Mouse (Mus musculus): ENCODE measurements around the gene 4933405L10Rik. TPM values are rescaled to one million over a fixed set of nuclear protein-coding genes. Genes with fewer than 3 reads are reported as not detected.
A peak's percentile ranks its signal among the peaks of the same experiment; 100 is the strongest.

The 4933405L10Rik gene
- total RNA-seq, 2 experiments from 2014 or later: not detected

DNA sequence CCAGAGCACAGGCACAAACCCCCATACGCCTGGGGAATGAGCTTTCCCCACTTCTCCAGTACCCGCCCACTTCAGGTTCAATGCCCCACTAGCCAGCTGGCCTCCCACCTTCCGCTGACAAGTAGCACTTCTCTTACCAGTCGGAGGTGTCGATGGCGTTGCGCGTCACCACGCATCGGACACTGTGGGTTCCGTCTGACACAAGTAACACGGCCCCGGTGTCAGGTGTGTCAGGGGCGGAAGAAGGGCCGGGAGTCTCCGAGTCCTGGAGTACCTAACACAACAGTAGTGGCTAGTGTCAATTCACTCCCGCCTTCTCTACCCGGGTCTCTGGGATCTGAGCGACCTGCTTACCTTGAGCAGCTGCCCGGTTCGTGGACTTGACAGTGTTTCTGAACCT, 6.9 kb upstream of the 4933405L10Rik start:
- peak in 1 of 2 experiments; percentile 28 for DNase-seq (ENCODE audit: low spot score in 2 of 2)

DNA sequence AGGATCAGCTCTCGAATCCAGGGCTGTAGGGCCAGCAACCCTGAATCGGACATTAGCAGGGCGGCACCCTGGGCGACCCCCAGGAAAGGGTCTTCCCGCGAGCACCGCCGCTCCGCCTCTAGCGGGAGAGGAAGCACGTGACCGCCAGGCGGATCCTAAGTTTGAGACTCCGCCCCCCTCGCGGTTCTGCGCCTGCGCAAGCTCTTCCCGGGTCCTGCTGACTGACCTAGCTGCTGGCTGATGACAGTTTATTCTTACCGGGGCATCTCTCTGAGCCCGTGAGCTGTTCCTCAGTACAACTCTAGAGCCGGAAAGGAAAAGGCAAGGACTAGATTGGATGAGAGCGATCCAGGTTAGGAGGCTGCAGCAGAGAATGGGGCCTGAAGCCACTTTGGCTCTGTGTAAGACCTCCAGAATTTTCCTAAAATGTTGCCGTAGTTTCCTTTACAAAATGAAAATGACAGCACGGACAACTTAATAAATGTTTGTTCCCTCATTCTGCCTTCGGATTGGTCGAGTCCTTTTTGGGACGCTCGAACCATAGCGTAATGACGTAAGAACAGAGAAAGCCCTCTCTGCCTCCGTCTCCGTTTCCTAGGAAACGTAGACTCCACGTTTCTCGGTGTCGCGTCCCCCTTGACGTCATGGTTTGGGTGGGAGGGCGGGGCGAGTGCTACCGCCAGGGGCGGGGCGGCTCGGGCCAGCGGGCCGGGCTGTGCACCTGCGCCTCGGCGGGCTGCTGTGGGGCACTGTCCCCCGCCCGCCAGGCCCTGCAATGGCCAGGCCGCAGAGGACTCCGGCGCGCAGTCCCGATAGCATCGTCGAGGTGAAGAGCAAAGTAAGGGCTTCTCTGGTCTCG, 6.3 kb upstream of the 4933405L10Rik start, which contains the start of the genes Acd and Pard6a:
TSS of gene Acd (minus strand) at position 137 of the 859 bp plus-strand sequence.
TSS of gene Pard6a (plus strand) at position 183 of the 859 bp plus-strand sequence.
- DNase-seq (ENCODE audit: low spot score in 2 of 2): peak; percentile 90 to 94

DNA sequence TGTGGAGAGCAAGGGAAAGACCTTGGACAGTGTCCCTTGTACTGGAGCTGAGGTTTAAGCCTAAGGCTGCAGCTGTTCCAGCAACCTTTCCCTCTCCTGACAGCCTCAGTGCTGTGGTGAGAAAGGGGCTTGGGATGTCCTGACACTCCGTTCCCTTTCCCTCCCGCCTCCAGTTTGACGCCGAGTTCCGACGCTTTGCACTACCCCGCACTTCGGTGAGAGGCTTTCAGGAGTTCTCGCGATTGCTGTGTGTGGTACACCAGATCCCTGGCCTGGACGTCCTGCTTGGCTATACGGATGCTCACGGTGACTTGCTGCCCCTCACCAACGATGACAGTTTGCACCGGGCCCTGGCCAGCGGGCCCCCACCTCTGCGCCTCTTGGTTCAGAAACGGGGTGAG, 5.5 kb upstream of the 4933405L10Rik start:
- no peak for DNase-seq (ENCODE audit: low spot score in 2 of 2)

DNA sequence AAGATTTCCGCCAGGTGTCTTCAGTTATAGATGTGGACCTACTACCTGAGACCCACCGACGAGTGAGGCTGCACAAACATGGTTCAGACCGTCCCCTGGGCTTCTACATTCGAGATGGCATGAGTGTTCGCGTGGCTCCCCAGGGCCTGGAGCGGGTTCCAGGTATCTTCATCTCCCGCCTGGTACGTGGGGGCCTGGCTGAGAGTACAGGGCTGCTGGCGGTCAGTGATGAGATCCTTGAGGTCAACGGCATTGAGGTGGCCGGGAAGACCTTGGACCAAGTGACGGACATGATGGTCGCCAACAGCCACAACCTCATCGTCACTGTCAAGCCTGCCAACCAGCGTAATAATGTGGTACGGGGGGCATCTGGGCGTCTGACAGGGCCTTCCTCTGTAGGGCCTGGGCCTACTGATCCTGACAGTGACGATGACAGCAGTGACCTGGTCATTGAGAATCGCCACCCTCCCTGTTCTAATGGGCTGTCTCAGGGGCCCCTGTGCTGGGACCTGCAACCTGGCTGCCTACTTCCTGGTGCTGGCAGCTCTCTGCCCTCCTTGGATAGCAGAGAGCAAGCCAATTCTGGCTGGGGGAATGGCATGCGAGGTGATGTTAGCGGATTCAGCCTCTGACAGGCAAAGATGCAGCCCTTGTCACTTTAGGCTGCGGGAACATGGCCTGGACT, 4.6 kb upstream of the 4933405L10Rik start:
- DNase-seq (ENCODE audit: low spot score in 2 of 2): no peak

DNA sequence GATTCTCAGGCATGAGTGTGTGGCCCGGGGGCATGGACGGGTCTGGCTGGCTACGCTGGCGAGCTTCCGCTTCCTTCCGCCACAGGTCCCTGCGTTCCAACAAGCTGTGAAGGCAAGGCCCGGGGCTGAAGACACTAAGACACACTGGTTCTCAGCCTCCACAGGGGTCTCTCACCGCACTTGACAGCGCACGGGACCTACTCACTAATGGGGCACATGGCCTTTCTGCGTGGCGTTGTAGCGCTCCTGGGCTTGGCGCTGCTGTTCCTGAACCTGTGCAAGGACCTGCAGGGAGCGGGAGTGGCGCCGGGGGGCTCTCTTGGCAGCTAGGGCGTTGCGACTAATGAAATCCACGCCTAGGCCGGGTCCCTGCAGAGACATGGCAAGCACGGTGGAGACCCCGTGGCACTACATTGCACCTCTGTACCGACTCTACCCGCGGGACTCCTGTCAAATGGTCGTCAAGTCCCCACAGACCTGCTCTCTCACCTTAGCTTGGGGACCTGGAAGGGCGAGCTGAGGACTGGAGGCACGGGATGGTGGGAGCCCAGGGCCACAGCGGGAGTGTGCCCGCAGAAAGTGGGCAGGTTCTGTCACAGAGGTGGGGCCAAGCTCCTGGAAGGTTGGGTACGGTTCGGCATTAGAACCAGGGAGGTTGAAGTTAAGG, 3.2 kb upstream of the 4933405L10Rik start:
- no peak for DNase-seq (ENCODE audit: low spot score in 2 of 2)

DNA sequence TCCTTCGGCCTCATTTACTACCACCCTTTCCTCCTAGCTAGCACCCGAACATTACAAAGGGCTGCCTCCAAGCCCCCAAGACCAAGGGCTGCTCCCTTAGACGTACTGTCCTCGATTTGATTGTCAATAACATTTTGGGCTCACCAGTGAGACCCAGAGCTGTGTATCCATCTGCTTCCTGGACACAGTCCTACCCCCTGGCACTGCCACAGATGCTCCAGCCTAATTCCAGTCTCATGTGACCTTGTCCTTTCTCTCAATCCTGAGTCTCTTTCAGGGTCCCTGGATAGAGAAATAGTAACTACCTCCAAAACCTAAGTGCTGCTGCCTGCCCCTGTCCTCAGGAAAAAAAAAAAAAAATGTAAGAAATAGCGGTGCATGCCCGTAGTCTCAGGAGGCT, 2.5 kb upstream of the 4933405L10Rik start:
- no peak for DNase-seq (ENCODE audit: low spot score in 2 of 2)

DNA sequence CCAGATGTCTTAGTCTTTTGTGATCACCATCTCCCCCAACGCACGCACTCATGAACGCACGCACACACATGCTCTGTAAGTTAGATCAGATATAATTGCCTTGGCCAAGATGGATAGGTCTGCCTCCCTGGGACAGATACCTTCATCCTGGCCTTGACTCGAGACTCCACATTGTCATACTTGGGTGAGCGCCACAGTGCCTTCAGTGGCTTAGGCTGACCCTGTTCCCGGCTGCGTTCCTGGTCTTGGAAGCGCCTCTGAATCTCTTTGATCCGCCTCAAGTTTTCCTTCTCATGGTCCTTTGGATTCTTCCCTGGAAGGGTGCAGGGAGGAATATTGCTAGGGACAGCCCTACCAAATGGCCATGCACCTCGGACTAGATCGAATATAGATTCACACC, 1.0 kb upstream of the 4933405L10Rik start:
- no peak for DNase-seq (ENCODE audit: low spot score in 2 of 2)

DNA sequence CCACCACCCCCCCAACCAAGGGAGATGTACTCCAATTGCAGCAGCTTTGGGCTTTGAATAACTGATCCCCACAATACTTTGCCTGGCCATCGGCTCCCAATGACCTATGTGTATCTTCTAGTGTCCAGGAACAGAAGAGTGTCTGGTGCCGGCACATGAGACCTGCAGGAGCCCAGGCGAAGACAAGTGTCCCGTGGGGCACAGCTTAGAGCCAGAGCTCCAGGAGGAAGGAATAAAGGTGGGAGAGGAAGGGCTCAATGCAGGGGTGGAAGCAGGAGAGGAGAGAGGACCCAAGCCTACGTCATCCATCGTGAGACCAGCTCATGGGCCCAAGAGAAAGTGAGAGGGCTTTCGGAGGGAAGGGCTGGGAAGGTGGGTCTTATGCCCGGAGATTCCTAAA, 1.2 kb downstream of the 4933405L10Rik start:
- no peak for DNase-seq (ENCODE audit: low spot score in 2 of 2)

DNA sequence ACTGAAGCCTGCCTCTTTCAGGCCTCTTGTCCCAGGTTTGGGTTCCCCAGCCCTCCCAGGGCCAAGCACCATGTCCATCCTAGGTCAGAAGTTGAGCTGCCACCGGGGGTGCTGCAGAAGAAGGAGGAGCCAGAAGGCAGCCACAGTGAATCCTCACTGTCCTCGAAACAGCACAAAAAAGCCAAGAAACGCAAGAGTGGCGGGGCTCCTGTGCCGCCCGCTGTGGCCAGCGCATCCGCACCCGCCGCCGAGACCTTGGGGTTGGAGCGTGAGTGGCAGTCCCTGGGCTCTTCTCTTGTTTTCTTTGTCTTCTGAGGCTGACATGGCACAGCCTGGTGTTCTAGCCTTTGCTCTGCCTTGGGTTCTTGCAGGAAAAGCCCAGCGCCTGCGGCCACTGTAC, 1.9 kb downstream of the 4933405L10Rik start:
- DNase-seq (ENCODE audit: low spot score in 2 of 2): no peak

DNA sequence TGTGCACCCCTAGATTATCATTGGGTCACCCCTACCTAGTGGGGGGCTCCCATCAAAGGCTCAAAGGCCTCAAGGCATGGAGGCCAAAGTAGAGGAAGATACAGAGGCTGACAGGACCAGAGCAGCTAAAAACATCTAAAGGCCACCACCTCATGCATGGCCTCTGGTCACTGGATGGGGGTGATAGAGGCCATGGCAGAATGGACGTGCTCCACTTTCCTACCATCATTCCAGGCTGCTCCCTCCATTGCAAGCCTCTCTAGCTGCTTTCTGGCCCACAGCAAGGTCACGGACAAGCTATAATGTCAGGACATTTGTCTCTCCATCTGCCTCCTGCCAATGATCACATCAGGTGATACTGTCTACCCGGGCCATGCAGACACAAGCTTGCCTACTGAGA, 4.8 kb downstream of the 4933405L10Rik start:
- DNase-seq (ENCODE audit: low spot score in 2 of 2): no peak

DNA sequence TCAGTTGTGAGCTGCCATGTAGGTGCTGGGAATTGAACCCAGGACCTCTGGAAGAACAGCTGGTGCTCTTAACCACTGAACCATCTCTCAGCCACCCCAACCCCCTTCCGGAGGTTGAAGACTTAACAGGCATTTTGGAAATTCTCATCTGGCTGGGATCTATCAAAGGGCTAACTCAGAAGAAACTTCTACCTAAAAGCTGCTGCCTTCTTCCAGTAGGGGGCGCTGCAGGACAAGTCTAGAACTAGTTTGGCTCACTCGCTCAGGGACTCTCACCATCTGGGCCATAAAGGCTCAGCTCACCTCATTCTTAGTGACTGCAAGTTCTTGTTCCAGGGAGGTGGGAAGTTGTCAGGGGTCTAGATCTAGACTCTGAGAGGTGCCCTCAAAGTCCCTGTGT, 6.7 kb downstream of the 4933405L10Rik start:
- DNase-seq (ENCODE audit: low spot score in 2 of 2): peak; percentile 67 to 84

DNA sequence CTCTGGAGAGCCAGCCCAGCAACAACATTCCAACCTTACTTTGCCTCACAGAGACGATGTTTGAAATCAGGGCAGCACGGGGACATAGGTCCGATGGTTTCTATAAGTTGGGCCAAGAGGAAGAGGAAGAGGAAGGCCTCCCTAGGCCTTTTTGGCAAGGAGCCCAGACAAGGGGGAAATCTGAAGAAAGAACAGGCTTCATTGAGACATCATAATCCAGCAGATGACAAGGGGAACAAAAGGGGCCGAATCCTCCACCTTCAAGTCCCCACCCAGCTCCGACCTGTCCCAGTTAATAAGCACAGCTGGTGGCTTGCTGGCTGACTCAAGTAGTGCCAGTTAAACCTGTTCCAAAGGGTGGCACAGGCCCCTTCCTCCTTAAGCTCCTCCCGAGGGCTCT, 7.6 kb downstream of the 4933405L10Rik start:
- no peak for DNase-seq (ENCODE audit: low spot score in 2 of 2)

DNA sequence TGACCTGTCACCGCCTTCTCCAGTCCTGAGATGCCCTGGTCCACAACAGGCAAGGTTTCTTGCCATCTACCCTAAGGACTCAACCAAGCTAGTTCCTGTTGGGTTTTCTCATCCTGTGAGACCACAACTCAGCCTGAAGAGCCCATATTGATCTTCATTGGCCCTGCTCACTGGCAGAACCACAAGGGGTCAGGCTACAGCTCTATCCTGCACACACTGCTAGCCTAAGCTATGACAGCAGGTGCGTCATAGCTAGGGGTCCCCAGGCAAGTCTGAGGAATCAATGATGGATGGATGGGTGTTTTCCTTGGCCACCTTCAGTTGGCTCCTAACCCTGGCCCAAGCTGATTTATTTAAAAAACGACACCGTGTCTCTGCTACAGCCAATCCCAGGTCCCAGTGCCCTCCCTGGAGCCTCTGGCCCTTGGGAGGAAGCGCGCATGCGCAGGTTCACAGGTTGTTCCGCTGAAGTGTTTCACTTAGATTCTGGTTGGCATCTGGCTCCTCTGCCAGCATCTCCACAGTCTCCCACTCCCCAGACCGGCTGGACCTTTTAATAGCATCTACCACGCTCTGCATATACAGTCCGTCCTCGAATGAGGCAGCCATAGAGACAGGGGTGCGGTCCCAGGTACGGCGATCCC, 9.0 kb downstream of the 4933405L10Rik start:
- no peak for DNase-seq (ENCODE audit: low spot score in 2 of 2)

DNA sequence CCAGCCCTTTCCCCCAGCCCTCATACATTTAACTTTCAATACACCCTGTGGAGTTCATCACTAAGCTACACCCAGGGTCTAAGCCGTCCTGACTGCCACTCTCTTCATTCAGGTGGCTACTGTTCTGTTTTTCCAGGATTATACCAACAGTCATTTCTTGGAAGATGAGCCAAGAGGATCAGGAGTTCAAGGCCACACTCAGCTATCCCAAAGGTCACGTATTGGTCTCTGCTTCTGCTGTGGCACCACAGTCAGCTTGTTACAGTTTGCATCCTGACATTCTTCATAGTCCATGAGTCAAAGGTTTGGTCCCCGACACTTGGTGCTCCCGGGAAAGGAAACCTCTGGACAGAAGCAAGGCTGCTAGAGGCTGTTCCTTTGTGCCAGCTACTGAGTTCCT, 12.2 kb downstream of the 4933405L10Rik start:
- DNase-seq (ENCODE audit: low spot score in 2 of 2): no peak

DNA sequence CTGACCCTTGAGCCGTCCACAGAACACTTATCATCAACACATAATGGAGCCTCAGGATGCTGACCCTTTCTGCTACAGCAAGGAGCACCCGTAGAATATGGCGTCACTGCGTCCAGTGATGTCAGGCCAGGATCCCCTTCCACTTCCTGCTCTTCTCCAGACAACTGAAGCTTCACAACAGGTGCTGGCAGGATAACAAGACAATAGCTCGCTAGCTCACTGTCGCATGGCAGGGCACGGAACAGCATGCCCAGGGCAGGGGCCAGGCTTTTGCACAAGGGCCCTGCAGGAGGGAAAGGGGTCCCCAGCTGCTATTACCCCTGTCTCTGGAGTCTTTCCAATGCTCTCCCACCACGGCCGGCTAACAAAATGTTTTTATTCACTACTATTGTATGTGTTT, 15.4 kb downstream of the 4933405L10Rik start:
- no peak for DNase-seq (ENCODE audit: low spot score in 2 of 2)

DNA sequence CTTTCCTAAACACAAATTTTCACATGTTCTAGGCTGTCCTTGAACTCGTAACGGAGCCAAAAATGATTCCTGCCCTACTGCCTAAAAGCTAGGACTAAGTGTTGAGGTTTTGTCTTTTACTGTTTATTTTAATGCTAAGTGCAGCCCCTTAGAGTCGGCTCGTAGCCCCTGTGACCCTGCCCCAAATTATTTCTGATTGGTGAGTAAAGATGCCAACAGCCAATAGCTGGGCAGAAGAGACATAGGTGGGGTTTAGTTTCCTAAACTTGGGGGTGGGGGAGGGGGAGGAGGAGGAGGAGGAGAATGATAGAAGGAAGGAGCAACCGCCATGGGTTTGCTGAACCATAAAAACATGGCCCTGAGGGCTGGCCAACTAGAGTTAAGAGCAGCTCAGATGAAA, 18.3 kb downstream of the 4933405L10Rik start:
- no peak for DNase-seq (ENCODE audit: low spot score in 2 of 2)

DNA sequence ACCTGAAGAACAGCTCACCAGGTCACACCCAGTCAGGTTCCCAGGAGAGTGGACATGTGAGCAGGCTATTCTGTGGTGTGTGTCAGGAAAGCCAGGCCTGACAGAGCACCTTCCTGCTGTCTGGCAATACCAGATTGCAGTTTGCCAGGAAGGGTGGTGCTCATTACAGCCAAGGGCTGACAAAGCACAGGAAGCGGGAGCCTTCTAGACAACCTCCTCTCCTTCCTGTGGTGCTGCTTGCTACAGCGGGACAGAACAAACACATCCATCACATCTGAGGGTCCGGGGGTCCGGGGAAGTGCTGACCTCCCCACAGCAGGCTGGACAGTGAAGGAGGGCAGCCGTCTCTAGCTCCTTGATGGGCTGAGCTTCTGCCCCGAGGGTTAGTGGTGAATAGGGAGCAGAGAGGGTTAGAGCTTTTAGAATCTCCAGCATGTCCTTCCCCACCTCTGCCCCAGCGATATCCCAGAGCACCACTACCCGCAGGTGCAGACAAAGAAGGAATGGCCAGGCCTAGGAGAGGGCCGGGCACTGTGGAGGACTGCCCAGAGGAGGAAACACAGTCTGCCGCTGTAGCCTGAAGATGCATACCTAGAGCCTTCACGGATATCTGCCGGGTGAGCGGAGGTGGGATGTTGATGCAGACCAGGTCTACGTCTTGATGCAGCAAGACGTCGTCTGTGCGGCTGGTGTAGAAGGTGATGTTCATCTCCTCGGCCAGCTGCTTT, 20.1 kb downstream of the 4933405L10Rik start:
- no peak for DNase-seq (ENCODE audit: low spot score in 2 of 2)

DNA sequence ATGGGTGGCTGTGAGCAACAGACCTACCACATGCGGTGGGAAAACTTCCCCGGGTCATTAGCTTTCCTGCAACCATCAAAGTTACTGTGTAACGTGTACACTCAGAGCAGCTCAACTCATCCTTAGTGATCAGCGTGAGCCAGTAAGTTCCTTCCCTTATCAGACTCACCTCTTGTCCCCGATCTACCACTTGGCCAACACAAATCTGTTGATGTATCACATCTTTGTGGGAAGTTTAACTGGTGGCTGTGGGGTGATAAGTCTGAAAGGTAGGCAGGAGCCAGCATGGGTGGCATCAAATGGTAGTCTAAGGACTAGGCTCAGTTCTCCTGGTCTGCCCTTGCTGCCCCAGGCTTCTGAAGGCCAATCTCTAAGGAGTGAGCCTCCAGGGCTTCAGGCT, 24.7 kb downstream of the 4933405L10Rik start:
- no peak for DNase-seq (ENCODE audit: low spot score in 2 of 2)

DNA sequence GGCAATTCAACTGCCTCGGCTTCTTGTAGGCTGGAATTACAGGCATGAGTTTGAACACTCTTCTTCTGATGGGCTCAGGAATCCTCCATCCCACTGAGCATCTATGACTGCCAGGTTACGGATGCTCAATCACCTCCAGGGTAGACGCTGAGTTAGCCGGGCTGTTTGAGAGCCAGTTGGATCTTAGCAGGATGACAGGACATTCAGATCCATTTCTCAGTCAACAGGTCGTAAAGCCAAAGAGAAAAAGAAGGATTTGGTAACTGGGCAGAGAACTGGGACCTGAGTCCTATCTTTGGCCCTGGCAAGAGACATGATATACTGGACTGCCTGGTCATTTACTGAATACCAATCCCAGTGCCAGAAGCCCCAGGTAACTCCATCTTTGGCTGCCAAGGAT, 31.8 kb downstream of the 4933405L10Rik start:
- DNase-seq (ENCODE audit: low spot score in 2 of 2): no peak

DNA sequence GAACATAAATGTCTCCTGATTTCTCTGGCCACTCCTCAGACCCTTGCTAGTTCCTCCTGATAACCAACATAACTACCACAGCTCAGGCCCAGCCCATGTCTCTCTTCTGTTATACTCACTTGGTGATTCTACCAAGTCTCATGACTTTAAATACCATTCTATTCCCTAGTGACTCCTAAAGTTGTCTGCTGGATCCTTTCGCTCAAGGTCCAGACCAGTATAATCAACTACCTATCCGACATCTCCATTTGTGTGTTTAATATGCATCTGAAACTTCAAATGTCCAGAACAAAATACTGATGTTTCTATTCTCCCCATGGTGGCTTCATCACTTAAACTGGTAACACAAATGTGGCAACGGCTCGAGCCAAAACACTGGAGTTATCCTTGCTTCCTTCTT, 35.8 kb downstream of the 4933405L10Rik start:
- no peak for DNase-seq (ENCODE audit: low spot score in 2 of 2)

DNA sequence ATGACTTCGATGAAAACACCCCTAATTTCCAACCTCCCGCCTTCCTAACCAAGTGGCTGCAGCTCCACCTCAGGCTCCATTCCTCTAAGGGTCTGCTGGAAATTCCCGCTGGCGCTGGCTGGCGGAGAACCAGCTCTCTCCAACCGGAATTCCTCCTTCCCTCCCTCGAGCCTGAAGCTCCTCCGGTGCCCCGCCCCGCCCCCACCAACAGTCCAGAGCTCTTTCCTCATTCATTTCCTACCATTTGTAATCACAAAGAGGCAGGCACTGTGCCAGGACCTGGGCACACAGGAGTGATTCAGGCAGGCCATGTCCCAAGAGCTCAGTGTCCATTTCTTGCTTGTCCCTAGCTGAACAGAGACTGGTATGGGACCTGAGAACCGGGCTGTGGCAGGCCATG, 43.2 kb downstream of the 4933405L10Rik start:
- DNase-seq (ENCODE audit: low spot score in 2 of 2): peak; percentile 38 to 78

Data from adrenal gland, postnatal 4 days (tissue).